In the genomic region with DNA sequence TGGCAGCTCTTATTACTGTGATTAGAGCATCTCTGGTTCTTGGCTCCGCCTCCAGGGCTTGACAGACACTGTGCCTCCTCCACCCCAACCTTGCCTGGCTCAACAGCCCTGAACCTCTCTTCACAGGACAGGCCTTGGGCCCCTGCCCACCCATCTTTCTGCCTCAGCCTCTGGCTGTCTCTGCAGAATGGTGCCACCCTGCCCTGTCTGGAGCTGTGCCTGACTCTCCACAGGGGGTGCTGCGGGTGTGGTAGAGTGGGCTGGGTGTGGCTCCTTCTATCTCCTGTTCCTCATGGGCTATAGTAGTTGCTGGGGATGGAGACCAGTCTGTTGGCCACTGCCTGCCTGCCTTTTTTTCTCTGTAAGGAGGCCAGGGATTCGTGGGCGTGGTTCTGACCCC, we compare ENCODE assay signal across 25 mouse cellular contexts. TPM values are rescaled to one million over a fixed set of nuclear protein-coding genes. Genes with fewer than 3 reads are reported as not detected.
"Had no signal": no experiment of that assay in that cellular context is flagged by ENCODE, and none has a peak within 500 bp of the region (broad histone marks: within the 10 kb centered on the region; RNA-seq: fewer than 3 reads in every experiment).

No protein-coding gene starts in this region.

- H3K4me1 ChIP-seq: limb, embryonic 12.5 days; liver, embryonic 15.5 days; neural tube, embryonic 15.5 days had no signal

- H3K4me3 ChIP-seq: limb, embryonic 12.5 days; limb, embryonic 15.5 days; liver, embryonic 15.5 days; midbrain, embryonic 10.5 days; neural tube, embryonic 12.5 days; neural tube, embryonic 15.5 days had no signal

- H3K27ac ChIP-seq: limb, embryonic 12.5 days; limb, embryonic 15.5 days; liver, embryonic 15.5 days; midbrain, embryonic 10.5 days; neural tube, embryonic 12.5 days; neural tube, embryonic 15.5 days; stomach, postnatal 0 days had no signal

- H3K9ac ChIP-seq: limb, embryonic 12.5 days; limb, embryonic 15.5 days; liver, embryonic 15.5 days; neural tube, embryonic 12.5 days; neural tube, embryonic 15.5 days had no signal

- H3K4me2 ChIP-seq: limb, embryonic 12.5 days; limb, embryonic 15.5 days; liver, embryonic 11.5 days; liver, embryonic 15.5 days; neural tube, embryonic 12.5 days; neural tube, embryonic 15.5 days had no signal

- H3K27me3 ChIP-seq: neural tube, embryonic 15.5 days had no signal

- DNase-seq: kidney, adult 18-20 months; kidney, adult 9 months; kidney, postnatal 14 days; kidney, postnatal 4 days; layer of hippocampus, postnatal 36 days; lung, adult 2 months; lung, postnatal 14 days; lung, postnatal 4 days; midbrain, embryonic 14.5 days; right cerebral cortex, adult 18-20 months; right cerebral cortex, postnatal 14 days; right cerebral cortex, postnatal 4 days; thymus, adult 18-20 months; thymus, postnatal 14 days; thymus, postnatal 4 days had no signal

- ATAC-seq: intestine, embryonic 16.5 days had no signal

- H3K36me3 ChIP-seq: liver, embryonic 15.5 days had no signal

- H3K9me3 ChIP-seq: limb, embryonic 12.5 days; limb, embryonic 15.5 days; liver, embryonic 15.5 days; midbrain, embryonic 10.5 days; neural tube, embryonic 12.5 days; neural tube, embryonic 15.5 days had no signal

RNA-seq across cellular contexts. Expression of gene Col16a1, which starts 31.6 kb away (rescaled TPM):
- total RNA-seq: megakaryocyte, adult 5-6 weeks had no signal
